Mouse (Mus musculus): Measurements from ENCODE around the gene Tmem245. TPM values are rescaled to one million over a fixed set of nuclear protein-coding genes. Genes with fewer than 3 reads are reported as not detected.
A peak's percentile ranks its signal among the peaks of the same experiment; 100 is the strongest.

Tmem245 gene
- polyA plus RNA-seq, 1 experiment from 2014 or later = 2.0 TPM

DNA sequence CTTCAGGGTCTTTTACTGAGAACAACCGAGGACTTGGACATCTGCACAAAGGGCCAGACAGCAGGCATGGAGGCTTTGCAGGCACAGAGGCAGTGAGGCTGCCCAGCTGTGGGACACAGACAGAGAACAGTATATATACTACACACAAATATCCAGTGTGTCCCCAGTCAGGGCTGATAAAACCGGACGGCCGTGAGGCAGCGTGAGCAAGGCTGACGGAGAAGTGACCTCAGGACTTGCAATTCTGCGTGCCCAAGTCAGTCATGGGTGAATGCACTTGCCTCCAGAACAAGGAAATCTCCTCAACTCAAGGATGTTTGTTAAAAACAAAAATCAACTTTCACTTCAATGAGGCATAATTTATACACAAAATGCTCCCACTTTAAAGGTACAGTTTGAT is 115.2 kb downstream of the Tmem245 start:
- H3K9ac ChIP-seq (replicated peaks) = no peak overlapping the region
- H3K36me3 ChIP-seq (replicated peaks; ENCODE audit: insufficient read depth, low read length) = 0 out of 2 replicates have a peak, but pooled peaks cover 3% of the 10 kb centered on the region
- H3K27me3 ChIP-seq (ENCODE audit: insufficient read depth, low read length) = no peaks in the 10 kb centered on the region
- 81% methylated on average over 7 of the region's 7 CpGs for WGBS (ENCODE audit: insufficient replicate concordance)
- DNase-seq (no peak), ATAC-seq (no peak)
- no peaks in the 10 kb centered on the region for H3K4me1 ChIP-seq (ENCODE audit: insufficient read depth)
- H3K4me2 ChIP-seq (ENCODE audit: low read depth, low read length) = no peak overlapping the region
- TF ChIP-seq EP300 (IDR thresholded peaks at IDR 0.05; ENCODE audit: low read depth) (no peak), CTCF (IDR thresholded peaks at IDR 0.05; ENCODE audit: low read depth) (no peak)
- no peaks in the 10 kb centered on the region for H3K9me3 ChIP-seq (ENCODE audit: low read length)
- H3K4me3 ChIP-seq (ENCODE audit: low read depth, low read length) = no peak overlapping the region
- no peak overlapping the region for H3K27ac ChIP-seq (ENCODE audit: low read depth)

DNA sequence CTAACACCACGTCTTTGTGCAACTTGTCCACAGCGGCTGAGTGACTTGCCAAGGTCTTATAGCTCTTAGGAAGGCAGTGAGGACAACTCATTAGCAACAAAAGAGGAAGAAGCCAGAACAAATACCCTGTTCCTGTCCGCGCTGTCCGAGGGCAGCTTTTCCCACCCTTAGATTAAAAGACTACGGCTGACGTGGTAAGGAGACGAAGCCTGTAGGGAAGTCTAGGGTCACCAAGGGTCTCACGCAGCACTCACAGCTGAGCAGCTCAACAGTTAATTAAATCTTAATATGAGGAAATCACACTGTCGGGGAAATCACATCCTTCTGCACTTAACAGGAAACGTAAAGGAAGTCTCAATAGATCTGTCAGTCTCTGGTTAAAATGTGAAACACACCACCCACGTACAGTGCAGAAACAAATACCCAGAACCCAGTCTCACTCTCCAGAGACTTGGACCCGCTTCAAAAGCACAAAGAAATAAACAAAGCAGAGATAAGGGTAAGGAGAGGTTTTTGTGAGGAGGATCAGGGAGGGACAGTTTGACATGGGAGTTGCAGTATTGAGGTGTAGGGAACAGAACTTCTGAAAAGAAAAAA is 116.1 kb downstream of the Tmem245 start:
- Histone ChIP-seq H3K36me3 (replicated peaks; ENCODE audit: insufficient read depth, low read length) (0 out of 2 replicates have a peak, but pooled peaks cover 5% of the 10 kb centered on the region), H3K4me3 (ENCODE audit: low read depth, low read length) (no peak overlapping the region), H3K27ac (ENCODE audit: low read depth) (no peak overlapping the region), H3K9me3 (ENCODE audit: low read length) (no peaks in the 10 kb centered on the region), H3K9ac (replicated peaks) (no peak overlapping the region), H3K27me3 (ENCODE audit: insufficient read depth, low read length) (no peaks in the 10 kb centered on the region), H3K4me1 (ENCODE audit: insufficient read depth) (no peaks in the 10 kb centered on the region), H3K4me2 (ENCODE audit: low read depth, low read length) (peak overlapping the region; percentile 46)
- ATAC-seq (peak; percentile 19; the same call in 1 of the 2 replicates), DNase-seq (no peak)
- TF ChIP-seq EP300 (IDR thresholded peaks at IDR 0.05; ENCODE audit: low read depth) (no peak), CTCF (IDR thresholded peaks at IDR 0.05; ENCODE audit: low read depth) (no peak)
- 44% methylated on average over 13 of the region's 13 CpGs for WGBS (ENCODE audit: insufficient replicate concordance)

DNA sequence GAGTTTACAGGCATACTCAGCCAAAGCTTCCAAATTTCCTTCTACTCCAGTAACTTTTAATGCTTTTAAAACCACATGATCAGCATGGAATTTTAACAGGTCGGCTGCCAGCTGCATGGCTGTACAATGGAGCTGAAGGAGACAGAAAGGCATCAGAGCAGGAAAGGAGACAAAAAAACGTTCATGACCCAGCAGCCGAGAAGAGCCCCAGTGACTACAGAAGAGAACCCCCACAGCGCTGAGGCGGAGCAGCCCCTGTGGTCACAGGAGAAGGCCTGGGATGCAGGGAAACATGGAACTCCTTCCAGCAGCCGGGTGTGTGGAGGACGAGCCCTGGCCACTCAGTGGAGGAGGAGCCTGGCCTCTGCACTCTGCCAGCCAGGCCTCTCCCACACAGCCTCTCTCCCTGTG is 117.7 kb downstream of the Tmem245 start:
- 80% methylated on average over 7 of the region's 7 CpGs for WGBS (ENCODE audit: insufficient replicate concordance)
- Histone ChIP-seq H3K4me3 (ENCODE audit: low read depth, low read length) (no peak overlapping the region), H3K27me3 (ENCODE audit: insufficient read depth, low read length) (no peaks in the 10 kb centered on the region), H3K9me3 (ENCODE audit: low read length) (no peaks in the 10 kb centered on the region), H3K36me3 (replicated peaks; ENCODE audit: insufficient read depth, low read length) (0 out of 2 replicates have a peak, but pooled peaks cover 5% of the 10 kb centered on the region), H3K4me2 (ENCODE audit: low read depth, low read length) (no peak overlapping the region), H3K9ac (replicated peaks) (no peak overlapping the region), H3K27ac (ENCODE audit: low read depth) (no peak overlapping the region), H3K4me1 (ENCODE audit: insufficient read depth) (no peaks in the 10 kb centered on the region)
- TF ChIP-seq CTCF (IDR thresholded peaks at IDR 0.05; ENCODE audit: low read depth) (no peak), EP300 (IDR thresholded peaks at IDR 0.05; ENCODE audit: low read depth) (no peak)
- ATAC-seq = no peak
- no peak for DNase-seq

DNA sequence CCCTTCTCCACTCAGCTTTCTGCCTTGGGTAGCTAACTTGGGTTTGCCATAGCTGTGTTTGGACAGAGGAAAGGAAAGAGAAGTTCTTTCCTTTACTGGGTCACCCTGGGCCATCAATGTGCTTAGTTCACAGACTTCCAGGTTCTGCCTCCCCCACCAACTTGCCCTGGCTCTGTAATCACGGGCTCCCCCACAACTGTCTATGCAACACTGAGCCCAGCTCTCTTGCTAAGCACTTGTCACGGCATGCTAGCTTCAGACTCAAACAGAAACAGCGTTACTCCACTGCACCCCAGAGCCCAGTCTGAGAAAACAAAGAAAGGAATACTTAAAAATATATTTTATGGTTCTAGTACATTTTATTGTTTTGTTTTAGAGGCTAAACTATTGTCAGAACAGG is 118.3 kb downstream of the Tmem245 start:
- 0 out of 2 replicates have a peak, but pooled peaks cover 5% of the 10 kb centered on the region for H3K36me3 ChIP-seq (replicated peaks; ENCODE audit: insufficient read depth, low read length)
- no peak overlapping the region for H3K9ac ChIP-seq (replicated peaks)
- H3K27ac ChIP-seq (ENCODE audit: low read depth) = no peak overlapping the region
- H3K4me1 ChIP-seq (ENCODE audit: insufficient read depth) = no peaks in the 10 kb centered on the region
- DNase-seq = no peak
- no peaks in the 10 kb centered on the region for H3K27me3 ChIP-seq (ENCODE audit: insufficient read depth, low read length)
- no peak overlapping the region for H3K4me3 ChIP-seq (ENCODE audit: low read depth, low read length)
- TF ChIP-seq CTCF (IDR thresholded peaks at IDR 0.05; ENCODE audit: low read depth) = no peak
- no peak for TF ChIP-seq EP300 (IDR thresholded peaks at IDR 0.05; ENCODE audit: low read depth)
- no peak overlapping the region for H3K4me2 ChIP-seq (ENCODE audit: low read depth, low read length)
- ATAC-seq = no peak
- 73% methylated on average over 3 of the region's 3 CpGs for WGBS (ENCODE audit: insufficient replicate concordance)
- no peaks in the 10 kb centered on the region for H3K9me3 ChIP-seq (ENCODE audit: low read length)

DNA sequence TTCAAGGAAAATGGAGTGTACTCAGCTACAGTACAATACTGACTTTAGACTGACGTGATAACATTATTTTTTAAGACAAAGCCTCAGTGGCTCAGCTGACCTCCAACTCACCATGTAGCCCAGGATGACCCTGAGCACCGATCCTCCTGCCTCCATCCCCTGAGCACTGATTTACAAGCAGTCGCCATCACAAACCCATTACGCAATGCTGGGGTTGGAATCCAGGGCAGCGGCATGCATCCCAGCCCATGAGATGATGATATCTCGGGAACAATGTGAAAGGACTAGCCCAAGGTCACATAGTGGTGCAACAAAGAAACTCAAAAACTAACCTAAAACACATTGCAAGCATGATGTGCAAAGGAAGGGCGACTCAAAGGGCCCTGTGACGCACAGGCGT is 123.0 kb downstream of the Tmem245 start:
- Histone ChIP-seq H3K4me1 (ENCODE audit: insufficient read depth) (no peaks in the 10 kb centered on the region), H3K27ac (ENCODE audit: low read depth) (no peak overlapping the region), H3K9ac (replicated peaks) (no peak overlapping the region), H3K4me2 (ENCODE audit: low read depth, low read length) (no peak overlapping the region), H3K9me3 (ENCODE audit: low read length) (no peaks in the 10 kb centered on the region), H3K27me3 (ENCODE audit: insufficient read depth, low read length) (no peaks in the 10 kb centered on the region), H3K36me3 (replicated peaks; ENCODE audit: insufficient read depth, low read length) (0 out of 2 replicates have a peak, but pooled peaks cover 2% of the 10 kb centered on the region), H3K4me3 (ENCODE audit: low read depth, low read length) (no peak overlapping the region)
- ATAC-seq = no peak
- DNase-seq = no peak
- TF ChIP-seq CTCF (IDR thresholded peaks at IDR 0.05; ENCODE audit: low read depth) (no peak), EP300 (IDR thresholded peaks at IDR 0.05; ENCODE audit: low read depth) (no peak)
- 80% methylated on average over 9 of the region's 9 CpGs for WGBS (ENCODE audit: insufficient replicate concordance)

DNA sequence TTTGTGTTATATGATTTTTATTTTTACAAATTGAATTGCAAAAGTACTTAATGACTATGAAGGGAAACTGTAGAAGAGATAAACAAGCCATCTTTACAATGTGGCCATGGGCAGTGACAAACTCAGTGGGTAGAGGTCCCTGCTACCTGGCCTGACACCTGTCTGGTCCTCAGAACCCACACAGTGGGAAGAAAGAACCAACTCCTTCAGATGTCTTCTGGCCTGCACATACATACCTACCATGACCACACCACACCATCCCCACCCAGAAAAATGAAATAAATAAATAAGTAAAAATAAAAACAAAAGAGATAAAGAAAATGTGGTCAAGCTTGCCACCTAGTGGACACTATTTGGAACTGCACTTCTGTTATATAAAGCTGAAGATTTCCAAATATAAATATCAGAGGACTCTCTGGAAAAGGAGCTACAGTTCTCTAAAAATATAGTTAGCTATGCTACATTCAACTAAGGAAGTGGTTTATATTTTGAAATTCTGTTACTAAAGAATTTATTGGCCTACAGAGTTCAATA is 127.2 kb downstream of the Tmem245 start:
- no peaks in the 10 kb centered on the region for H3K36me3 ChIP-seq (replicated peaks; ENCODE audit: insufficient read depth, low read length)
- no peak overlapping the region for H3K4me3 ChIP-seq (ENCODE audit: low read depth, low read length)
- no peak overlapping the region for H3K4me2 ChIP-seq (ENCODE audit: low read depth, low read length)
- ATAC-seq (no peak), DNase-seq (no peak)
- H3K27ac ChIP-seq (ENCODE audit: low read depth) = no peak overlapping the region
- no peak overlapping the region for H3K9ac ChIP-seq (replicated peaks)
- no peaks in the 10 kb centered on the region for H3K4me1 ChIP-seq (ENCODE audit: insufficient read depth)
- no peaks in the 10 kb centered on the region for H3K27me3 ChIP-seq (ENCODE audit: insufficient read depth, low read length)
- TF ChIP-seq EP300 (IDR thresholded peaks at IDR 0.05; ENCODE audit: low read depth) = no peak
- TF ChIP-seq CTCF (IDR thresholded peaks at IDR 0.05; ENCODE audit: low read depth) = peak; percentile 68
- no peaks in the 10 kb centered on the region for H3K9me3 ChIP-seq (ENCODE audit: low read length)

MicroRNAs within 50 kb of the gene (microRNA counts, 519-probe panel; counts per million panel counts)
- 4,124 counts per million, percentile 47 among the panel's probes with 10 or more counts for microRNA mmu-miR-32

Small RNA genes within 50 kb of the gene (microRNA-seq; reads per million reads assigned to microRNA genes)
- 311 reads per million, percentile 56 among the genes with 10 or more reads in this experiment for gene Mir32

Other genes starting within 250 kb of the Tmem245 start
- gene Gm26657, start 207.4 kb downstream of the Tmem245 start, polyA plus RNA-seq (2015; fragmentation: Nextera tagmentation; extraction: Ambion mirVana) = not detected in 2 replicates
- gene Actl7b, start 206.0 kb downstream of the Tmem245 start, polyA plus RNA-seq (2015; fragmentation: Nextera tagmentation; extraction: Ambion mirVana) = not detected in 2 replicates
- gene Actl7a, start 204.0 kb downstream of the Tmem245 start, polyA plus RNA-seq (2015; fragmentation: Nextera tagmentation; extraction: Ambion mirVana) = not detected in 2 replicates
- gene Elp1, start 145.1 kb downstream of the Tmem245 start, polyA plus RNA-seq (2015; fragmentation: Nextera tagmentation; extraction: Ambion mirVana) = 7.3 and 8.1 TPM in 2 replicates
- 1.6 and 2.2 TPM in 2 replicates for gene Fam206a, start 145.1 kb downstream of the Tmem245 start, polyA plus RNA-seq (2015; fragmentation: Nextera tagmentation; extraction: Ambion mirVana)
- gene Ctnnal1, start 82.2 kb downstream of the Tmem245 start, polyA plus RNA-seq (2015; fragmentation: Nextera tagmentation; extraction: Ambion mirVana) = 4.3 and 5.1 TPM in 2 replicates
- not detected in 2 replicates for gene Frrs1l, start 43.0 kb upstream of the Tmem245 start, polyA plus RNA-seq (2015; fragmentation: Nextera tagmentation; extraction: Ambion mirVana)
- 6.7 and 8.4 TPM in 2 replicates for gene Epb41l4b, start 196.0 kb upstream of the Tmem245 start, polyA plus RNA-seq (2015; fragmentation: Nextera tagmentation; extraction: Ambion mirVana)